8 mouse cellular contexts compared by ENCODE assay signal in genomic region chr1:194938715-194939114, GRCm38 (mm10). TPM values are rescaled to one million over a fixed set of nuclear protein-coding genes. Genes with fewer than 3 reads are reported as not detected.
DNase-seq lines count a peak whose midpoint lies in the region; ATAC-seq and TF ChIP-seq lines count a peak whose summit lies in the region.

Gene Cd34 (plus strand): TSS chr1:194938819.

- ATAC-seq in hindbrain, embryonic 14.5 days (ENCODE audit: low FRiP score), result no peak; the same call in 1 of the 2 replicates
- no peak for ATAC-seq in inflammation-experienced regulatory T-cells, adult 6 months

- intact Hi-C loops in left cerebral cortex, adult 2 months (cut with DNase I), result loop anchor here (5.0 kb wide), 1 partner anchor 51 kb away; no protein-coding TSS in a partner anchor

- no peak within 1 kb of the TSS for H3K27ac ChIP-seq in bone marrow, adult 2 months (ENCODE audit: control insufficient read depth, insufficient read depth, low read depth, low read length, poor library complexity)
- no peak within 1 kb of the TSS for H3K27ac ChIP-seq in hindbrain, embryonic 14.5 days
- H3K27ac ChIP-seq in left cerebral cortex, adult 2 months, result peak within 1 kb of the TSS; percentile 92

- peak within 1 kb of the TSS; percentile 49 for H3K4me3 ChIP-seq in bone marrow, adult 2 months (replicated peaks; ENCODE audit: control insufficient read depth, low read depth, low read length)
- H3K4me3 ChIP-seq in hindbrain, embryonic 14.5 days (replicated peaks; ENCODE audit: low read length), result peak within 1 kb of the TSS; percentile 39
- peak within 1 kb of the TSS; percentile 61 for H3K4me3 ChIP-seq in left cerebral cortex, adult 2 months

- peaks cover 18% of the 10 kb centered on the region; the same call in 1 of the 2 replicates for H3K27me3 ChIP-seq in hindbrain, embryonic 14.5 days (ENCODE audit: control insufficient read depth, insufficient read depth, low read length)

- no peaks in the 10 kb centered on the region for H3K36me3 ChIP-seq in hindbrain, embryonic 14.5 days (replicated peaks; ENCODE audit: control insufficient read depth, insufficient read depth)

- WGBS in bone marrow, adult 2 months, result under 1% methylated on average over 26 of the region's 26 CpGs
- 1% methylated on average over 26 of the region's 26 CpGs for WGBS in hindbrain, embryonic 14.5 days

- no peaks in the 10 kb centered on the region for H3K9me3 ChIP-seq in hindbrain, embryonic 14.5 days (ENCODE audit: control insufficient read depth, low read length)

- peak; percentile 53 for DNase-seq in ES-CJ7 (ENCODE audit: low read depth, low spot score)
- DNase-seq in gastrocnemius, adult 8-10 months (ENCODE audit: low spot score in 2 of 2), result peak; percentile 63 to 69
- no peak for DNase-seq in hindbrain, embryonic 14.5 days (ENCODE audit: low spot score)
- peak in 1 of 2 experiments; percentile 57 for DNase-seq in left cerebral cortex, adult 2 months (ENCODE audit: extremely low spot score in 1 of 2, low spot score in 2 of 2)
- peak; percentile 64 for DNase-seq in lung, postnatal 36 days
- peak; percentile 34 to 47 for DNase-seq in right cerebral cortex, adult 2 months (ENCODE audit: low spot score in 2 of 2)

- peak; percentile 13; the same call in 1 of the 2 replicates for TF ChIP-seq POLR2A in bone marrow, adult 2 months (IDR thresholded peaks at IDR 0.05; ENCODE audit: borderline replicate concordance, control insufficient read depth, low read depth, low read length)

- peak within 1 kb of the TSS; percentile 78 for H3K4me2 ChIP-seq in hindbrain, embryonic 14.5 days (replicated peaks)

- no peak for TF ChIP-seq CTCF in bone marrow, adult 2 months (IDR thresholded peaks at IDR 0.05; ENCODE audit: control insufficient read depth, insufficient read depth, low read length)
- no peak for TF ChIP-seq CTCF in left cerebral cortex, adult 2 months (IDR thresholded peaks at IDR 0.05)

- peak within 1 kb of the TSS; percentile 62 for H3K9ac ChIP-seq in hindbrain, embryonic 14.5 days

- H3K4me1 ChIP-seq in bone marrow, adult 2 months (ENCODE audit: control insufficient read depth, insufficient read depth, low read length), result no peaks in the 10 kb centered on the region; the same call in 1 of the 2 replicates
- H3K4me1 ChIP-seq in hindbrain, embryonic 14.5 days (replicated peaks; ENCODE audit: control insufficient read depth, insufficient read depth, low read length), result peaks cover 6% of the 10 kb centered on the region; the same call in 1 of the 2 replicates

RNA-seq across cellular contexts. Expression of gene Cd34, which starts in this region (rescaled TPM):
- 5.0 and 8.8 TPM in 2 replicates for polyA plus RNA-seq in bone marrow, adult 2 months (2011; ENCODE audit: insufficient read depth, insufficient read length, low replicate concordance, missing spikeins)
- 10 to 100 TPM; 25.2 to 34.4 (median 30.6) TPM for total RNA-seq in gastrocnemius, adult 8-10 months (2022)
- polyA plus RNA-seq in hindbrain, embryonic 14.5 days (2014; fragmentation: Nextera tagmentation; extraction: Ambion mirVana), result 38.3 and 38.6 TPM in 2 replicates
- total RNA-seq in left cerebral cortex, adult 2 months (2021), result 10 to 100 TPM; 57.8 to 66.1 TPM
- polyA plus RNA-seq in inflammation-experienced regulatory T-cells, adult 6 months (2017; shearing (Covaris generic)), result under 1 TPM in 2 of 3 experiments, not detected in 1; 0.30 TPM
